Mouse (Mus musculus) neutrophil, adult 5-6 weeks (primary cell): ENCODE data around the gene Daam2. TPM values are rescaled to one million over a fixed set of nuclear protein-coding genes. Genes with fewer than 3 reads are reported as not detected.

Experiments
- ATAC-seq: fragments of 151-379, 151-347 bp; 2 replicates; pipeline ENCODE4 v1.8.0; 2017; ENCODE audit warnings: mild to moderate bottlenecking, moderate TSS enrichment; ENCODE audit not compliant: insufficient number of reproducible peaks, poor library complexity, low FRiP score, severe bottlenecking; ENCODE audit errors: extremely low read depth
- total RNA-seq: library from RNA; stranded (forward); fragments of 200-1000 nt; gene quantifications from 2 replicates; pipeline ENCODE4 v1.2.3, GENCODE M21; 2017

Gene Daam2
- total RNA-seq = under 0.01 TPM in 1 of 2 replicates, not detected in the other

DNA sequence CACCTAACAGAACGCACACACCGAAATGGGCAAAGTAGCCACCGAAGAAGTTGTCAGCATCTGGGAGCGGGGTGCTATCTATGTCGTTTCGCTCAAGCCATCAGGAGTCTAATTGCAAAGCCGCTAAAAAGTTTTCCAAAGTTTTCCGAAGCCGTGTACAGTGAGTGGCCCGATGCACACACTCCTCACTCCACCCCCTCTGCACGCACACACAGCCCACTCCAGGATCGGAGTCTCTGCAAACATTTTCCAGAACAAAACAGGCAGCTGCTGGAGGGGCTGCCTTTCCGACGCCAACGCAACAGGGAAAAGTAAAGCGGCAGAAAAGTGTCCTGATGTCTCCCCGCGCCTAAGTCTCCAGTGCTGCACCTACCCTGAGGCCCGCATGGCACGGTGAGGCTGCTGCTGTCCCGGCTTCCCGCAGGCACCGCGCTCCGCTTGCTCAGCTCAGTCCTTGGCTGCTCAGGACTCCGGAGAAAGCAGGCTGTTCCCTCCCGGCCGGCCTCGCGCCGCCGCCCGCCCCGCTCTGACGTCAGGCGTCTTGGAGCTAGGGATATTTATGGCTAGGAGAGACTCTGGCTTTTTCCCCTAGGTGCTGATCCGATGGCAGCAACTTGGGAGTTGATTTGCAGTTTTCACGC lies at the start of gene Daam2:
Gene Daam2, minus strand, starts transcription at position 514 of the 641 bp plus-strand sequence.
- ATAC-seq = no peak

DNA sequence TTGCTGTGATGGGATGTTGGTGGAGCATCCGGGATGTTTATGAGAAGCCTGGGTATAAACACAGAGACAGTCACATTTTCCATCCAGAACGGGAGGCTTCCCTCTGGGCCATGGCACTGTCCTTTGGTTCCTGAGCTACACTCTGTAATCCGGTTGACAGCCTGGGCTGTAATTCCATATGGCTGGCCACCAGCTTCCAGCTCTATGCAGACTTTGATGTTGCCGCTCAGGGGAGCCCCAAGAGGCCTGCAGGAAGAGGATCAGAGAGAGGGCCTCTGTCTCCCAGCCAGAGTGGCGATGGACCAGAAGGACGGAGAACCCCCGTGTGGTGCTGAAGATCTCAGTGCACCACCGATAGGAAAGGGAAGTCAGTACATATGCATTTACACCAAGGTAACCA lies 46.2 kb upstream of the Daam2 start:
- no peak for ATAC-seq

DNA sequence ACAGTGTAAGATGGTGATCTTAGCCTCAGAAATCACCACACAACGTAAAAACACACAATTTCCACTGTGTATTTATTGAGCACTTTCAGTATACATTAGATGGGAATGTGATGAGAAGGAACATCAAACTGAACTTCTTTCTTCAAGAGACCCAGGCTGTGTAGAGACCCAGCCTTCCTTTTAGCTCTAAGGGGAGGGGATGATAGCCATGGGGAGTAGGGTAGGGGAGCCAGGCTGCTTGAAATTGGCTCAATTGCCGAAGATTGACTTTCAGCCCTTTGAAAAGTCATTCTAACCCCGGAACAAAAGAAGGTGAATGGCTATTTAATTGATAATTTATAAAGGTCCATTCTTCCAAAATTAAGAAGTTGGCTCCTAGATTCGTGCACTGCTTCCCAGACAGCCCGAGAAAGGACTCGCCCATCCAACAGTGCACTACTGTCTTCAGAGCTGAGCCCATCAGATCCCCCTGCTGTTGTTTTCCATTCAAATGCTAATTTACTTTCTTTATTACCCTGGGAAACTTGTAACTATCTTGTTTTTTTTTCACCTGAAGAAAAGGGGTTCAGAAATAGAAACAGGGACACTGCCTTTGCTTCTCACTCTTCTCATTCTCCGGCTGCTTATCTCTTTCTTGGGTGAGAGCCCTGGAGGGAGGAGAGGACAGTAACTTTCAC lies 43.3 kb upstream of the Daam2 start:
- no peak for ATAC-seq

- ATAC-seq = no peak
These were observed 41.3 kb upstream of the Daam2 start for GRCm38 (mm10) chr17:49605397-49605796.

DNA sequence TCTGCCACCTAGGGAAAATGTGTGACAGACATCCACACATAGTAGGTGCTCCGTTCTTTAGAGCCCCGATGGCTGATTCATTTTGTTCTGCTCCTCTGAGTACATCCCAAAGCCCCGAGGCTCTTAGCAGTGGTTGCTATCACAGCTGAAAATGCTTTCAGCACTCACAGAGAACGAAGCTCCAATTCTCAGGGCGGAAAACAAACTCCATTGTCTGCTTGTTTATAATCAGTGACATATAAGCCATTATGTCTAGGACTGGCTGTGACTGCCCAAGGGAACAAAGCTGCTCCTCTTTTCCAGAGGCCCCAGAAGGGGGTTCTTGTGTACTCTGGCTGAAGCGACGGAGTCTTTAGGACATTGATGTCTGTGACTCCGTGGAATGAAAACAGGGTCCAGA lies 25.9 kb upstream of the Daam2 start:
- no peak for ATAC-seq

DNA sequence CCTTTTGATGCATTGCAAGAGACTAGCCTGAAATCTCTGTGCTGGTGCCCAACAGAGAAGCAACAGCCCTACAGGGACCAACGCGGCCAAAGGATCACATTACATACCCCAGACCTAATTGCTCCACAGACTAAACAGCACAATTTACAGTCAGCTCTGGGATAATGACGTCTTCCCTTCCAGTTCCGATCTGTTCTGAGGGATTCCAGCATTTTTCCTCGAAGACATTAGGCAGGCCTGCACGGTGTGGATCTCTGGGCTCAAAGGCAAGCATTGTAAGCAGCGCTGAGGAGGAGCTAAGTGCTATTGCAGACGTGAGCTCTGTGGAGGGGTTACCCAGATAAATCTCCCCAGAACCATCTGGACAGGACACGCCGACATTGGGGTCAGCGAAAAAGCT lies 18.3 kb upstream of the Daam2 start:
- ATAC-seq = no peak

GRCm38 (mm10) chr17:49577321-49577720 lies 13.2 kb upstream of the Daam2 start:
- no peak for ATAC-seq

- no peak for ATAC-seq
These were observed 4.6 kb upstream of the Daam2 start for GRCm38 (mm10) chr17:49568717-49569116.

- ATAC-seq = no peak
These were observed 346 bp upstream of the Daam2 start for GRCm38 (mm10) chr17:49564489-49564888.

GRCm38 (mm10) chr17:49563416-49563780 lies 745 bp downstream of the Daam2 start:
- ATAC-seq = no peak

DNA sequence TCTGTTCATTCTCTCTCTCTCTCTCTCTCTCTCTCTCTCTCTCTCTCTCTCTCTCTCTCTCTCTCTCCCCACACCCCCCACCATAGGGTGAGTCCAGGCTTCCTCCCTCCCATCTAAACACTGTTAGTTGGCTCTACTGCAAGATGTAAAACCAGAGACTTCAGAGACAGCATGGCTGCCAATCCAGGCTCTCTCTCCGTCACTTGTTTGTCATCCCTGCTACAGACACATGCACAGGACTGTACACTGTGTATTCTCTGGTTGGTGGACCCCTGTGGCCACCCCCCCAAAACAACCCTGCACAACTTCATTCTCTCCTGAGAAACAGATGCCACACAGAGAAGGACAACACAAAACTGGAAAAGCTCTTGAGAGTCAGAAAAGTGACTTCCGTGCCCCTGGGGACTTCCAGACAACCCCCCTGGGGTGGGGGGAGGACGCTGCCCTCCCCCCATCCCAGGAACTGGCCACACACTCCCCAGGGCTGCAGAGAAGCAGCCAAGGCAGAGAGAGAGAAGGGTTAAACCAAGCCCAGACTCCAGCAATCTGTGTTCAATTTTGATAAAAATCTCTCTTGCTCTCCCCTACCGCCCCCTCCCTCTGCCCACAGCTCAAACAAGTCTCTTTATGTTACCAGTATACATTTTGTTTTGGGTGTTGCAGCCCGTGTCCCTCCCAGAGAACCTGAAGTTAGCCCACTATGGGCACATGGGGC lies 1.3 kb downstream of the Daam2 start:
- ATAC-seq = no peak

GRCm38 (mm10) chr17:49561985-49562384 lies 2.2 kb downstream of the Daam2 start:
- no peak for ATAC-seq

- no peak for ATAC-seq
These were observed 4.3 kb downstream of the Daam2 start for GRCm38 (mm10) chr17:49559786-49560289.

DNA sequence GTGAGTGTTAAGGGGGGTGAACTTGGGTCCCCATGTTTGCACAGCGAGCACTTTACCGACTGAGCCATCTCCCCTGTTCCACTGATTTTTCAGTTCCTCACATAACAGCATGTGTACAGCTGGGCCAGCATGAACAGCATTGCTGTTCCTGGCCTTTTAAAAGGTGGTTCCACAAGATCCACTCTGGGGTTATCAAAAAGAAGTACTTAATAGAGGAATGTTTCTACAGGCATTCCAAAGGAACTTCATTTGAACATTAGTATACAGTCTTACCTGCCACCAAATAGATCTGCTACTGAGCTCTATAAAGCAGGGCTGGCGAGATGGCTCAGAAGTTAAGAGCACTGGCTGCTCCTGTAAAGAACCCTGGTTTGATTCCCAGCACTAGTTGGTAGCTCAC lies 8.0 kb downstream of the Daam2 start:
- ATAC-seq = no peak

- no peak for ATAC-seq
These were observed 12.2 kb downstream of the Daam2 start for GRCm38 (mm10) chr17:49551991-49552390.

DNA sequence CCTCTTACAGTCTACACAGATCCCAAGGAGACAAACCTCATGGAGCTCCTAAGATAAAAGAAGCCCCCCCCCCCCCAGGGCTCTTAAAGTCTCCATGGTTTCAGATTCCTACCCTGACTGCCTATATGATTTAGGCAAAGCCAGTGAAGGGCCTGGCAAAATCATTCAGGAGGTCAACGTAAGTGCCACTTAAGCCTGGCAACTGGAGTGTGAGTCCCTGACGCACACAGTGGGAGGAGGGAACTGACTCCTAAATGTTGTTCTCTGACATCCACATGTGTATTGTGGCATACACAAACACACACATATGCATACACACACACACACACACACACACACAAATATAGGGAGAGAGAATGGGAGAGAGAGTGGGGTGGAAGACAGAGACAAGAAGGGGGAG lies 12.7 kb downstream of the Daam2 start:
- no peak for ATAC-seq

GRCm38 (mm10) chr17:49545997-49546396 lies 18.1 kb downstream of the Daam2 start:
- no peak for ATAC-seq

DNA sequence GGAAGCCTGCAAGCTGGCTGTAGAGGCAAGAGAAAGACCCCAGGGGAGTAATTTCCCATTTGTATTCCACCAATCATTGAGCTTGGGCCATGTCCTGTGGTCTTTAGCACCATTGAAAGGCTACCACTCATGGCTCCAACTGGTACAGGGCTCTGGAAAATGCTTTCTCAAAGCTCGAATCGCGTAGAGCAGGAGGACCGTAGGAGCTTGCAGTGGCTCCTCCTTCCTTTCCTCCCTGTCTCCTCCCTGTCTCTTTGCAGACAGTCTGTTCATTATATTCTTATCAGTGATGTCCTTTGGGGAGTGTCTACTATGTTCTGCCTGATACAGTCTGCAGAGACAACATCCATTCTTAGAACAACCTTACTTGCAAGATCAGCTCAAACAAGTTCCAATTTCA lies 18.7 kb downstream of the Daam2 start:
- ATAC-seq = no peak

DNA sequence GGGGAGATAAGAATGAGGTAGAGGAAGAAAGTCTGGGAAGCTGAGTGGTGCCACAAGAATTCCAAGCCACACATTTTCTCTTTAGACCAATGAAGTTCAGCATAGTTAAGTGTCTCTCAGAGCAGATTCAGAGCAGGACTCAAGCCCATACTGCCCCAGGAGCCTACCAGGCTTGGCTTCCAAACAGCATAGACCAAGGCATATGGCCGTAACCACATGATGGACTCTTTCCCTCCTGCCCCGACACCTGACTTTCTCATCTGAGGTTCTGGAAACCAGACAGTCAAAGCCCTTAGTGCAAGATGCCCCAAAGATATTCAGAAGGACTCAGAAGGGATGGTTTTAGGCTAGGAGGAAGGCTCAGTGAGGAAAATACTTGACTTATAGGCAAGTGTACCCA lies 19.6 kb downstream of the Daam2 start:
- ATAC-seq = no peak

DNA sequence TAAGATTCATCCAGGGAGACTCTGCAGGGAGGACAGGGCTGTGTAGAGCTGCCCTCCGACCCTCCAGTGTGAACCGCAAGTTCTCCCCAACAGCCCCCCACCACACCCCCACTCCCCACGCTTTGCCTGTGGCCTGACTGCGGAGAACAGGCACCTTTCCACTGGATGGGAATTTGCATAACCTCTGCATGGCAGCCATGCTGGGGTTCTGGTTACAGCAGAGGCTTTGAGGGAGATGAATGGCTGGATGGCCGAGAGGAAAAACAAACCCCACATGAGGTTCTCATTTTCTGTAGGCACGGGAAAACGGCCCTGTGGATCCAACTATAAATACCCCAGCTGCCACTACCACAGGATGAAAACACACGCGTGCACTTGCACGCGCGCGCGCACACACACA lies 23.4 kb downstream of the Daam2 start:
- ATAC-seq = no peak
